Mouse (Mus musculus) bone marrow macrophage, adult 2 months (primary cell): ENCODE measurements around the gene Tead1.

Experiments used
- CTCF ChIP-seq: IDR thresholded peaks from 2 replicates; pipeline ENCODE4 v1.5.1; 2012; ENCODE audit warnings: low read depth, mild to moderate bottlenecking, low read length, moderate library complexity
- POLR2A ChIP-seq: IDR thresholded peaks from 2 replicates; pipeline ENCODE4 v1.6.1; 2012; ENCODE audit warnings: mild to moderate bottlenecking, low read depth, low read length, borderline replicate concordance

GRCm38 (mm10) chr7:112684626-112685561, 5.8 kb downstream of the Tead1 start:
- TF ChIP-seq CTCF (no peak), POLR2A (no peak)
